Mouse (Mus musculus): ENCODE data around the gene Esrp2. TPM values are rescaled to one million over a fixed set of nuclear protein-coding genes. Genes with fewer than 3 reads are reported as not detected.

Esrp2 gene
- 0.02 TPM in 1 of 2 replicates, not detected in the other for polyA plus RNA-seq (2012)

GRCm38 (mm10) chr8:106136156-106137130 is at the start of gene Esrp2:
Gene Esrp2, minus strand, starts transcription at chr8:106136974.
- peaks cover 78% of the 10 kb centered on the region for H3K27me3 ChIP-seq (ENCODE audit: control insufficient read depth)
- TF ChIP-seq TAL1 (IDR thresholded peaks at IDR 0.05; ENCODE audit: low read length) (no peak), GATA1 (IDR thresholded peaks at IDR 0.05; ENCODE audit: low read length) (no peak)

GRCm38 (mm10) chr8:106186394-106186793 is 49.6 kb upstream of the Esrp2 start:
- Histone ChIP-seq H3K4me3 (replicated peaks) (no peak overlapping the region), H3K36me3 (ENCODE audit: control insufficient read depth) (no peaks in the 10 kb centered on the region), H3K9me3 (ENCODE audit: control insufficient read depth, low read length) (no peaks in the 10 kb centered on the region), H3K4me1 (ENCODE audit: control insufficient read depth) (peaks cover 8% of the 10 kb centered on the region), H3K27me3 (ENCODE audit: control insufficient read depth) (peaks cover 3% of the 10 kb centered on the region; the same call in 1 of the 2 replicates)
- TF ChIP-seq TAL1 (IDR thresholded peaks at IDR 0.05; ENCODE audit: low read length) = no peak
- TF ChIP-seq GATA1 (IDR thresholded peaks at IDR 0.05; ENCODE audit: low read length) = no peak

More at GRCm38 (mm10) chr8:106136156-106137130, at the start of gene Esrp2:
- Histone ChIP-seq H3K4me1 (ENCODE audit: control insufficient read depth) (peaks cover 35% of the 10 kb centered on the region), H3K36me3 (ENCODE audit: control insufficient read depth) (peaks cover 23% of the 10 kb centered on the region), H3K9me3 (ENCODE audit: control insufficient read depth, low read length) (peaks cover 20% of the 10 kb centered on the region; the same call in 1 of the 2 replicates), H3K4me3 (replicated peaks) (peak within 1 kb of the TSS; percentile 56)

GRCm38 (mm10) chr8:106185628-106186270 is 49.0 kb upstream of the Esrp2 start:
- TF ChIP-seq GATA1 (IDR thresholded peaks at IDR 0.05; ENCODE audit: low read length) (no peak), TAL1 (IDR thresholded peaks at IDR 0.05; ENCODE audit: low read length) (no peak)
- Histone ChIP-seq H3K27me3 (ENCODE audit: control insufficient read depth) (peaks cover 3% of the 10 kb centered on the region; the same call in 1 of the 2 replicates), H3K9me3 (ENCODE audit: control insufficient read depth, low read length) (no peaks in the 10 kb centered on the region), H3K4me3 (replicated peaks) (no peak overlapping the region), H3K36me3 (ENCODE audit: control insufficient read depth) (no peaks in the 10 kb centered on the region), H3K4me1 (ENCODE audit: control insufficient read depth) (peaks cover 7% of the 10 kb centered on the region)

GRCm38 (mm10) chr8:106178428-106178827 is 41.7 kb upstream of the Esrp2 start:
- Histone ChIP-seq H3K36me3 (ENCODE audit: control insufficient read depth) (no peaks in the 10 kb centered on the region), H3K27me3 (ENCODE audit: control insufficient read depth) (no peaks in the 10 kb centered on the region), H3K4me3 (replicated peaks) (no peak overlapping the region), H3K4me1 (ENCODE audit: control insufficient read depth) (peaks cover 3% of the 10 kb centered on the region), H3K9me3 (ENCODE audit: control insufficient read depth, low read length) (no peaks in the 10 kb centered on the region)
- TF ChIP-seq GATA1 (IDR thresholded peaks at IDR 0.05; ENCODE audit: low read length) (no peak), TAL1 (IDR thresholded peaks at IDR 0.05; ENCODE audit: low read length) (no peak)

- Histone ChIP-seq H3K9me3 (ENCODE audit: control insufficient read depth, low read length) (no peaks in the 10 kb centered on the region), H3K4me1 (ENCODE audit: control insufficient read depth) (peaks cover 3% of the 10 kb centered on the region), H3K27me3 (ENCODE audit: control insufficient read depth) (no peaks in the 10 kb centered on the region), H3K4me3 (replicated peaks) (no peak overlapping the region), H3K36me3 (ENCODE audit: control insufficient read depth) (no peaks in the 10 kb centered on the region)
- TF ChIP-seq GATA1 (IDR thresholded peaks at IDR 0.05; ENCODE audit: low read length) (no peak), TAL1 (IDR thresholded peaks at IDR 0.05; ENCODE audit: low read length) (no peak)
Measured at GRCm38 (mm10) chr8:106177594-106177993, 40.8 kb upstream of the Esrp2 start.

- Histone ChIP-seq H3K4me3 (replicated peaks) (no peak overlapping the region), H3K4me1 (ENCODE audit: control insufficient read depth) (peaks cover 3% of the 10 kb centered on the region), H3K36me3 (ENCODE audit: control insufficient read depth) (no peaks in the 10 kb centered on the region), H3K27me3 (ENCODE audit: control insufficient read depth) (no peaks in the 10 kb centered on the region), H3K9me3 (ENCODE audit: control insufficient read depth, low read length) (no peaks in the 10 kb centered on the region)
- TF ChIP-seq TAL1 (IDR thresholded peaks at IDR 0.05; ENCODE audit: low read length) (no peak), GATA1 (IDR thresholded peaks at IDR 0.05; ENCODE audit: low read length) (no peak)
Measured at GRCm38 (mm10) chr8:106176891-106177290, 40.1 kb upstream of the Esrp2 start.

- H3K4me3 ChIP-seq (replicated peaks) = no peak overlapping the region
- no peaks in the 10 kb centered on the region for H3K36me3 ChIP-seq (ENCODE audit: control insufficient read depth)
- peaks cover 16% of the 10 kb centered on the region for H3K27me3 ChIP-seq (ENCODE audit: control insufficient read depth)
- no peak for TF ChIP-seq TAL1 (IDR thresholded peaks at IDR 0.05; ENCODE audit: low read length)
- TF ChIP-seq GATA1 (IDR thresholded peaks at IDR 0.05; ENCODE audit: low read length) = no peak
- H3K4me1 ChIP-seq (ENCODE audit: control insufficient read depth) = peaks cover 19% of the 10 kb centered on the region
- no peaks in the 10 kb centered on the region for H3K9me3 ChIP-seq (ENCODE audit: control insufficient read depth, low read length)
Measured at GRCm38 (mm10) chr8:106173566-106173965, 36.8 kb upstream of the Esrp2 start.

- TF ChIP-seq TAL1 (IDR thresholded peaks at IDR 0.05; ENCODE audit: low read length) (no peak), GATA1 (IDR thresholded peaks at IDR 0.05; ENCODE audit: low read length) (no peak)
- Histone ChIP-seq H3K27me3 (ENCODE audit: control insufficient read depth) (peaks cover 36% of the 10 kb centered on the region), H3K4me1 (ENCODE audit: control insufficient read depth) (peaks cover 22% of the 10 kb centered on the region), H3K4me3 (replicated peaks) (peak overlapping the region; percentile 82), H3K36me3 (ENCODE audit: control insufficient read depth) (no peaks in the 10 kb centered on the region), H3K9me3 (ENCODE audit: control insufficient read depth, low read length) (no peaks in the 10 kb centered on the region)
Measured at GRCm38 (mm10) chr8:106169934-106170480, 33.2 kb upstream of the Esrp2 start.
